ENCODE assay signal across 8 mouse cellular contexts in genomic region chr2:164878509-164879227, GRCm38 (mm10). TPM values are rescaled to one million over a fixed set of nuclear protein-coding genes. Genes with fewer than 3 reads are reported as not detected.
A peak's percentile ranks its signal among the peaks of the same experiment; 100 is the strongest.
DNase-seq lines count a peak whose midpoint lies in the region; ATAC-seq and TF ChIP-seq lines count a peak whose summit lies in the region.

No protein-coding gene starts in this region.

- ATAC-seq in G1E (ENCODE audit: extremely low read depth, insufficient number of reproducible peaks, low FRiP score, poor library complexity, severe bottlenecking), result peak; percentile 67
- no peak; the same call in 1 of the 2 replicates for ATAC-seq in hindbrain, postnatal 0 days
- peak; percentile 50 for ATAC-seq in liver, embryonic 14.5 days (ENCODE audit: insufficient read depth)

- no peak for TF ChIP-seq CTCF in G1E (IDR thresholded peaks at IDR 0.05; ENCODE audit: low read depth, low read length)
- TF ChIP-seq CTCF in hindbrain, postnatal 0 days (IDR thresholded peaks at IDR 0.05; ENCODE audit: low read depth), result peak; percentile 34
- TF ChIP-seq CTCF in liver, embryonic 14.5 days (IDR thresholded peaks at IDR 0.05; ENCODE audit: low read depth), result peak; percentile 53
- TF ChIP-seq CTCF in thymus, adult 2 months (IDR thresholded peaks at IDR 0.05; ENCODE audit: borderline replicate concordance, control insufficient read depth, extremely low read depth, insufficient read depth, low read length, poor library complexity), result no peak

- peaks cover 48% of the 10 kb centered on the region for H3K4me1 ChIP-seq in G1E (ENCODE audit: insufficient read depth, low read depth, low read length)
- H3K4me1 ChIP-seq in hindbrain, postnatal 0 days (ENCODE audit: insufficient read depth, low read length), result 0 out of 2 replicates have a peak, but pooled peaks cover 8% of the 10 kb centered on the region
- peaks cover 8 to 18% of the 10 kb centered on the region in 2 experiments for H3K4me1 ChIP-seq in liver, embryonic 14.5 days (replicated peaks; ENCODE audit: control insufficient read depth in 2 of 2, insufficient read depth in 2 of 2, low read length in 1 of 2)
- H3K4me1 ChIP-seq in thymus, adult 2 months (replicated peaks; ENCODE audit: control insufficient read depth, insufficient read depth, low read length), result peaks cover 18% of the 10 kb centered on the region

- no peak for TF ChIP-seq EP300 in liver, embryonic 14.5 days (IDR thresholded peaks at IDR 0.05; ENCODE audit: low read depth)

- peak overlapping the region; percentile 96 for H3K9ac ChIP-seq in hindbrain, postnatal 0 days (replicated peaks; ENCODE audit: low read length)
- H3K9ac ChIP-seq in liver, embryonic 14.5 days (replicated peaks), result peak overlapping the region; percentile 99

- H3K9me3 ChIP-seq in G1E (replicated peaks), result no peaks in the 10 kb centered on the region
- no peaks in the 10 kb centered on the region for H3K9me3 ChIP-seq in hindbrain, postnatal 0 days (ENCODE audit: low read length)
- H3K9me3 ChIP-seq in liver, embryonic 14.5 days (ENCODE audit: control insufficient read depth, low read length), result no peaks in the 10 kb centered on the region

- H3K27ac ChIP-seq in hindbrain, postnatal 0 days, result peak overlapping the region; percentile 100
- H3K27ac ChIP-seq in liver, embryonic 14.5 days, result peak overlapping the region; percentile 88
- peak overlapping the region; percentile 74 for H3K27ac ChIP-seq in thymus, adult 2 months (ENCODE audit: control insufficient read depth, insufficient read depth, low read length)

- no peak for TF ChIP-seq POLR2A in thymus, adult 2 months (IDR thresholded peaks at IDR 0.05; ENCODE audit: control insufficient read depth, extremely low read depth, insufficient read depth, low read length, poor library complexity)

- H3K4me2 ChIP-seq in hindbrain, postnatal 0 days (ENCODE audit: low read depth, low read length), result peak overlapping the region; percentile 100
- peak overlapping the region; percentile 87 for H3K4me2 ChIP-seq in liver, embryonic 14.5 days (ENCODE audit: low read depth)

- DNase-seq in 3134 (ENCODE audit: extremely low read depth, insufficient read length, low spot score), result peak; percentile 71
- peak; percentile 76 for DNase-seq in G1E (ENCODE audit: low spot score)
- peak; percentile 86 for DNase-seq in cerebellum, adult 9-10 months
- DNase-seq in gastrocnemius, adult 18-20 months (ENCODE audit: low spot score), result peak; percentile 85
- peak; percentile 57 for DNase-seq in hindbrain, postnatal 0 days (ENCODE audit: low spot score)
- peak; percentile 69 to 81 (median 77) for DNase-seq in liver, embryonic 14.5 days (ENCODE audit: low read depth in 3 of 3, low spot score in 3 of 3)
- peak; percentile 45 to 59 for DNase-seq in natural killer cell, adult 2 months (ENCODE audit: low spot score in 2 of 2)
- DNase-seq in thymus, adult 2 months, result peak; percentile 47

- WGBS in hindbrain, postnatal 0 days, result 1% methylated on average over 28 of the region's 28 CpGs
- WGBS in liver, embryonic 14.5 days (ENCODE audit: insufficient replicate concordance), result 2% methylated on average over 28 of the region's 28 CpGs
- 1% methylated on average over 28 of the region's 28 CpGs for WGBS in thymus, adult 2 months

- H3K36me3 ChIP-seq in G1E (replicated peaks), result peaks cover 31% of the 10 kb centered on the region
- peaks cover 10% of the 10 kb centered on the region for H3K36me3 ChIP-seq in hindbrain, postnatal 0 days (ENCODE audit: insufficient read depth, low read length)
- H3K36me3 ChIP-seq in liver, embryonic 14.5 days (replicated peaks; ENCODE audit: control insufficient read depth, insufficient read depth, low read depth), result peaks cover 10% of the 10 kb centered on the region
- peaks cover 7% of the 10 kb centered on the region; the same call in 1 of the 2 replicates for H3K36me3 ChIP-seq in thymus, adult 2 months (ENCODE audit: control insufficient read depth, insufficient read depth, low read length)

- H3K4me3 ChIP-seq in G1E (ENCODE audit: low read depth, low read length), result peak overlapping the region; percentile 90
- peak overlapping the region; percentile 71 for H3K4me3 ChIP-seq in hindbrain, postnatal 0 days (ENCODE audit: low read length)
- H3K4me3 ChIP-seq in liver, embryonic 14.5 days (ENCODE audit: insufficient read depth in 1 of 2, low read depth in 2 of 2, low read length in 2 of 2), result peak overlapping the region; percentile 86 to 88
- H3K4me3 ChIP-seq in thymus, adult 2 months (ENCODE audit: control insufficient read depth, insufficient read depth, low read length), result peak overlapping the region; percentile 77

- H3K27me3 ChIP-seq in G1E (ENCODE audit: insufficient read depth, low read length), result peaks cover 4% of the 10 kb centered on the region; the same call in 1 of the 2 replicates
- no peaks in the 10 kb centered on the region for H3K27me3 ChIP-seq in hindbrain, postnatal 0 days (ENCODE audit: insufficient read depth, low read length)
- no peaks in the 10 kb centered on the region for H3K27me3 ChIP-seq in liver, embryonic 14.5 days (ENCODE audit: control insufficient read depth, insufficient read depth, low read length)
- no peaks in the 10 kb centered on the region for H3K27me3 ChIP-seq in thymus, adult 2 months (ENCODE audit: control insufficient read depth, insufficient read depth, low read length)

RNA-seq across cellular contexts. Expression of gene Pcif1, which starts 0.4 kb away (rescaled TPM):
- total RNA-seq in G1E (2014; fragmentation: Nextera tagmentation), result 54.7 and 61.3 TPM in 2 replicates
- total RNA-seq in G1E (2017), result 31.7 and 35.5 TPM in 2 replicates
- polyA plus RNA-seq in G1E (2012), result 137 TPM in 2 replicates
- total RNA-seq in gastrocnemius, adult 18-20 months (2021), result 10 to 100 TPM; 26.3 to 28.6 TPM
- 76.7 and 83.7 TPM in 2 replicates for total RNA-seq in hindbrain, postnatal 0 days (2014; rRNA removed)
- polyA plus RNA-seq in hindbrain, postnatal 0 days (2015; fragmentation: Nextera tagmentation; extraction: Ambion mirVana), result 107 and 108 TPM in 2 replicates
- 19.6 and 20.2 TPM in 2 replicates for polyA plus RNA-seq in liver, embryonic 14.5 days (2012; rRNA removed)
- 37.5 and 43.4 TPM in 2 replicates for polyA plus RNA-seq in liver, embryonic 14.5 days (2014; fragmentation: Nextera tagmentation; extraction: Ambion mirVana)
- polyA plus RNA-seq in thymus, adult 2 months (2012; rRNA removed), result 79.7 and 87.9 TPM in 2 replicates

RNA-seq across cellular contexts. Expression of gene Pltp, which starts 21.2 kb away (rescaled TPM):
- total RNA-seq in G1E (2014; fragmentation: Nextera tagmentation) (not detected in 2 replicates), G1E (2017) (not detected in 2 replicates)
- polyA plus RNA-seq in G1E (2012), result not detected in 2 replicates
- 10 to 100 TPM; 12.5 to 21.8 TPM for total RNA-seq in gastrocnemius, adult 18-20 months (2021)
- 76.2 and 88.7 TPM in 2 replicates for total RNA-seq in hindbrain, postnatal 0 days (2014; rRNA removed)
- 99.6 and 117 TPM in 2 replicates for polyA plus RNA-seq in hindbrain, postnatal 0 days (2015; fragmentation: Nextera tagmentation; extraction: Ambion mirVana)
- 8.4 and 9.6 TPM in 2 replicates for polyA plus RNA-seq in liver, embryonic 14.5 days (2012; rRNA removed)
- 7.6 and 10.0 TPM in 2 replicates for polyA plus RNA-seq in liver, embryonic 14.5 days (2014; fragmentation: Nextera tagmentation; extraction: Ambion mirVana)
- polyA plus RNA-seq in thymus, adult 2 months (2012; rRNA removed), result 227 and 263 TPM in 2 replicates

RNA-seq across cellular contexts. Expression of gene Zfp335, which starts 32.9 kb away (rescaled TPM):
- total RNA-seq in G1E (2014; fragmentation: Nextera tagmentation) (30.6 and 31.4 TPM in 2 replicates), G1E (2017) (8.7 and 9.8 TPM in 2 replicates)
- 48.3 and 49.6 TPM in 2 replicates for polyA plus RNA-seq in G1E (2012)
- total RNA-seq in gastrocnemius, adult 18-20 months (2021), result 1 to 10 TPM; 7.4 to 8.4 TPM
- 26.5 and 28.3 TPM in 2 replicates for total RNA-seq in hindbrain, postnatal 0 days (2014; rRNA removed)
- 9.0 and 9.2 TPM in 2 replicates for polyA plus RNA-seq in hindbrain, postnatal 0 days (2015; fragmentation: Nextera tagmentation; extraction: Ambion mirVana)
- polyA plus RNA-seq in liver, embryonic 14.5 days (2012; rRNA removed), result 8.8 and 10.1 TPM in 2 replicates
- polyA plus RNA-seq in liver, embryonic 14.5 days (2014; fragmentation: Nextera tagmentation; extraction: Ambion mirVana), result 4.0 and 5.2 TPM in 2 replicates
- polyA plus RNA-seq in thymus, adult 2 months (2012; rRNA removed), result 92.6 and 99.0 TPM in 2 replicates

RNA-seq across cellular contexts. Expression of gene Neurl2, which starts 45.4 kb away (rescaled TPM):
- total RNA-seq in G1E (2014; fragmentation: Nextera tagmentation) (not detected in 2 replicates), G1E (2017) (0.27 TPM in 1 of 2 replicates, not detected in the other)
- polyA plus RNA-seq in G1E (2012), result 0.10 TPM in 1 of 2 replicates, not detected in the other
- total RNA-seq in gastrocnemius, adult 18-20 months (2021), result 10 to 100 TPM; 37.2 to 41.0 TPM
- total RNA-seq in hindbrain, postnatal 0 days (2014; rRNA removed), result 8.7 and 12.1 TPM in 2 replicates
- 7.2 and 7.6 TPM in 2 replicates for polyA plus RNA-seq in hindbrain, postnatal 0 days (2015; fragmentation: Nextera tagmentation; extraction: Ambion mirVana)
- polyA plus RNA-seq in liver, embryonic 14.5 days (2012; rRNA removed), result 0.70 and 1.2 TPM in 2 replicates
- 1.0 and 1.5 TPM in 2 replicates for polyA plus RNA-seq in liver, embryonic 14.5 days (2014; fragmentation: Nextera tagmentation; extraction: Ambion mirVana)
- 24.0 and 31.7 TPM in 2 replicates for polyA plus RNA-seq in thymus, adult 2 months (2012; rRNA removed)

RNA-seq across cellular contexts. Expression of gene Ctsa, which starts 46.0 kb away (rescaled TPM):
- total RNA-seq in G1E (2014; fragmentation: Nextera tagmentation) (24.7 and 40.4 TPM in 2 replicates), G1E (2017) (58.7 and 67.0 TPM in 2 replicates)
- polyA plus RNA-seq in G1E (2012), result 37.0 and 68.2 TPM in 2 replicates
- 10 to 100 TPM; 51.3 to 55.9 TPM for total RNA-seq in gastrocnemius, adult 18-20 months (2021)
- total RNA-seq in hindbrain, postnatal 0 days (2014; rRNA removed), result 135 and 147 TPM in 2 replicates
- 112 and 116 TPM in 2 replicates for polyA plus RNA-seq in hindbrain, postnatal 0 days (2015; fragmentation: Nextera tagmentation; extraction: Ambion mirVana)
- 69.5 and 82.7 TPM in 2 replicates for polyA plus RNA-seq in liver, embryonic 14.5 days (2012; rRNA removed)
- 59.4 and 60.8 TPM in 2 replicates for polyA plus RNA-seq in liver, embryonic 14.5 days (2014; fragmentation: Nextera tagmentation; extraction: Ambion mirVana)
- polyA plus RNA-seq in thymus, adult 2 months (2012; rRNA removed), result 467 and 538 TPM in 2 replicates

Comparison
In these comparisons a context has a peak if more than half of its experiments do, and no peak if none do; other contexts are left out.
1. CTCF ChIP-seq: peak in hindbrain, postnatal 0 days (single experiment) and liver, embryonic 14.5 days (single experiment); none in G1E (single experiment) and thymus, adult 2 months (single experiment).
2. Peak in every context shown above with its lines, with median percentiles within 50 percentile points of each other: DNase-seq, H3K4me3 ChIP-seq and H3K27ac ChIP-seq.